Mouse (Mus musculus) bone marrow, adult 2 months (tissue): Measurements from ENCODE around the gene Zbtb43. TPM values are rescaled to one million over a fixed set of nuclear protein-coding genes. Genes with fewer than 3 reads are reported as not detected.
A peak's percentile ranks its signal among the peaks of the same experiment; 100 is the strongest.

Experiments used
- H3K27ac ChIP-seq: fragments of 200-500 bp; 2 replicates; pipeline ENCODE4 v1.5.1; 2012; ENCODE audit warnings: low read depth, mild to moderate bottlenecking, control low read depth, inconsistent platforms, low read length; ENCODE audit not compliant: control insufficient read depth, poor library complexity, insufficient read depth
- H3K4me1 ChIP-seq: fragments of 200-500 bp; 2 replicates; pipeline ENCODE4 v1.6.1; 2011; ENCODE audit warnings: low read length; ENCODE audit not compliant: control insufficient read depth, insufficient read depth
- H3K4me3 ChIP-seq: fragments of 200-500 bp; replicated peaks from 2 replicates; pipeline ENCODE3; 2011; ENCODE audit warnings: mild to moderate bottlenecking, low read depth, low read length, control low read depth; ENCODE audit not compliant: control insufficient read depth
- CTCF ChIP-seq: fragments of 200-500 bp; IDR thresholded peaks from 2 replicates; pipeline ENCODE4 v1.5.1; 2011; ENCODE audit warnings: low read length, control low read depth; ENCODE audit not compliant: control insufficient read depth, insufficient read depth
- POLR2A ChIP-seq: fragments of 200-500 bp; IDR thresholded peaks from 2 replicates; pipeline ENCODE4 v1.6.1; 2011; ENCODE audit warnings: low read depth, mild to moderate bottlenecking, control low read depth, low read length, borderline replicate concordance; ENCODE audit not compliant: control insufficient read depth
- WGBS: fragments of 180-500 bp; shearing (Covaris S2); methylation state at CpG from one replicate; pipeline ENCODE4 v1.1.7; 2018; 5-methylcytosine and 5-hydroxymethylcytosine counted together
- polyA plus RNA-seq: library from polyadenylated mRNA; stranded (reverse); fragments of >200 nt; gene quantifications from 2 replicates; pipeline ENCODE4 v1.2.4, GENCODE M21; 2011; ENCODE audit warnings: low replicate concordance; ENCODE audit not compliant: missing spikeins, insufficient read depth, insufficient read length

Zbtb43 gene
- polyA plus RNA-seq, 1 experiment, result 11.1 TPM

GRCm38 (mm10) chr2:33487332-33487731 lies 19.0 kb upstream of the Zbtb43 start:
- WGBS, result 54% methylated on average over 8 of the region's 8 CpGs
- TF ChIP-seq POLR2A (no peak), CTCF (no peak)

GRCm38 (mm10) chr2:33486866-33487265 lies 18.5 kb upstream of the Zbtb43 start:
- Histone ChIP-seq H3K4me3 (no peak overlapping the region), H3K27ac (no peak overlapping the region), H3K4me1 (no peaks in the 10 kb centered on the region)
- 16% methylated on average over 9 of the region's 9 CpGs for WGBS
- no peak for TF ChIP-seq POLR2A
- peak; percentile 83 for TF ChIP-seq CTCF

More at GRCm38 (mm10) chr2:33487332-33487731, 19.0 kb upstream of the Zbtb43 start:
- Histone ChIP-seq H3K27ac (no peak overlapping the region), H3K4me1 (no peaks in the 10 kb centered on the region), H3K4me3 (no peak overlapping the region)

GRCm38 (mm10) chr2:33477961-33478755 lies 9.8 kb upstream of the Zbtb43 start:
- 85% methylated on average over 10 of the region's 10 CpGs for WGBS
- no peaks in the 10 kb centered on the region for H3K4me1 ChIP-seq
- H3K4me3 ChIP-seq, result no peak overlapping the region
- TF ChIP-seq CTCF, result no peak
- no peak for TF ChIP-seq POLR2A
- H3K27ac ChIP-seq, result no peak overlapping the region

GRCm38 (mm10) chr2:33475961-33476360 lies 7.6 kb upstream of the Zbtb43 start:
- no peak for TF ChIP-seq POLR2A
- TF ChIP-seq CTCF, result no peak
- Histone ChIP-seq H3K4me3 (no peak overlapping the region), H3K4me1 (no peaks in the 10 kb centered on the region), H3K27ac (no peak overlapping the region)

- TF ChIP-seq CTCF (no peak), POLR2A (no peak)
- peak overlapping the region; percentile 74 for H3K27ac ChIP-seq
- H3K4me3 ChIP-seq, result peak overlapping the region; percentile 85
- H3K4me1 ChIP-seq, result peaks cover 1% of the 10 kb centered on the region; the same call in 1 of the 2 replicates
- 4% methylated on average over 56 of the region's 57 CpGs for WGBS
Measured at GRCm38 (mm10) chr2:33467546-33468465, 553 bp downstream of the Zbtb43 start.

GRCm38 (mm10) chr2:33465966-33466365 lies 2.4 kb downstream of the Zbtb43 start:
- WGBS, result 64% methylated on average over 4 of the region's 4 CpGs
- Histone ChIP-seq H3K27ac (no peak overlapping the region), H3K4me1 (peaks cover 1% of the 10 kb centered on the region; the same call in 1 of the 2 replicates), H3K4me3 (no peak overlapping the region)
- TF ChIP-seq CTCF, result no peak
- no peak for TF ChIP-seq POLR2A

- no peak overlapping the region for H3K4me3 ChIP-seq
- 85% methylated on average over 5 of the region's 5 CpGs for WGBS
Measured at GRCm38 (mm10) chr2:33465215-33465614, 3.1 kb downstream of the Zbtb43 start.

GRCm38 (mm10) chr2:33462066-33462465 lies 6.3 kb downstream of the Zbtb43 start:
- TF ChIP-seq POLR2A (no peak), CTCF (no peak)
- WGBS, result 88% methylated on average over 7 of the region's 7 CpGs
- no peak overlapping the region for H3K27ac ChIP-seq
- no peaks in the 10 kb centered on the region for H3K4me1 ChIP-seq
- no peak overlapping the region for H3K4me3 ChIP-seq

More at GRCm38 (mm10) chr2:33465215-33465614, 3.1 kb downstream of the Zbtb43 start:
- Histone ChIP-seq H3K27ac (no peak overlapping the region), H3K4me1 (peaks cover 1% of the 10 kb centered on the region; the same call in 1 of the 2 replicates)
- TF ChIP-seq POLR2A, result no peak
- TF ChIP-seq CTCF, result no peak
